Mouse (Mus musculus): Measurements from ENCODE around the gene Prss33.

The Prss33 gene

DNA sequence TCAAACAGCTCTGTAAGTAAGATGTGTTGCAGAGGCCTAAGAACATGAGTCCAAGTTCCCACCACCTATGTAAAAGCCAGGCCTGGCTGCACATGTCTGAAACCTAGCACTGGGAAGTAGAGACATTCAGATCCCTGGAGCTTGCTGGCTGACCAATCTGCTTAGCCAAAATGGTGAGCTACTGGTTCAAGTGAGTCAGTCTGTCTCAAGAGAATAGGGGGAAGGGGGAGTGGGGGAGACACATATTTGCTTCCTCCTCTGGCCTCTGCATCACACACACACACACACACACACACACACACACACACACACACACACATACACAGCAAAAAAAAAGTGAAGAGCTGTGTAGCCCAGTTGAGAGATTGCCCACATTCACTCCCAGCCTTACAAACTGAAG lies 52.5 kb downstream of the Prss33 start:
- DNase-seq (ENCODE audit: low read depth) = no peak

Data from 416B (cell line).